Mouse (Mus musculus) kidney, adult 11 months (tissue): ENCODE results near the gene Gxylt2.

Source experiments
- DNase-seq: peaks from one replicate; pipeline ENCODE4 v3.0.0; 2022

Gxylt2 gene

GRCm38 (mm10) chr6:100704574-100705365 lies at the start of gene Gxylt2:
Gene Gxylt2 (plus strand): TSS chr6:100704734.
- DNase-seq = peak; percentile 7

- no peak for DNase-seq
Measured at GRCm38 (mm10) chr6:100660395-100660794, 44.1 kb upstream of the Gxylt2 start.

GRCm38 (mm10) chr6:100662224-100662623 lies 42.3 kb upstream of the Gxylt2 start:
- DNase-seq = no peak

- DNase-seq = no peak
Measured at GRCm38 (mm10) chr6:100667644-100668043, 36.9 kb upstream of the Gxylt2 start.

- no peak for DNase-seq
Measured at GRCm38 (mm10) chr6:100668858-100669257, 35.7 kb upstream of the Gxylt2 start.

- DNase-seq = peak; percentile 54
Measured at GRCm38 (mm10) chr6:100670370-100670841, 34.1 kb upstream of the Gxylt2 start.

- peak; percentile 80 for DNase-seq
Measured at GRCm38 (mm10) chr6:100670880-100671344, 33.6 kb upstream of the Gxylt2 start, which contains the start of gene Shq1. Gene Shq1 (minus strand): TSS chr6:100671157.

GRCm38 (mm10) chr6:100671401-100671800 lies 33.1 kb upstream of the Gxylt2 start:
- DNase-seq = no peak

- no peak for DNase-seq
Measured at GRCm38 (mm10) chr6:100674974-100675373, 29.6 kb upstream of the Gxylt2 start.

GRCm38 (mm10) chr6:100676461-100676860 lies 28.1 kb upstream of the Gxylt2 start:
- no peak for DNase-seq

GRCm38 (mm10) chr6:100678636-100679035 lies 25.9 kb upstream of the Gxylt2 start:
- DNase-seq = no peak

- DNase-seq = no peak
Measured at GRCm38 (mm10) chr6:100686341-100686740, 18.2 kb upstream of the Gxylt2 start.

GRCm38 (mm10) chr6:100699986-100700385 lies 4.5 kb upstream of the Gxylt2 start:
- no peak for DNase-seq

GRCm38 (mm10) chr6:100700774-100701173 lies 3.8 kb upstream of the Gxylt2 start:
- no peak for DNase-seq

- no peak for DNase-seq
Measured at GRCm38 (mm10) chr6:100704197-100704573, 349 bp upstream of the Gxylt2 start.

GRCm38 (mm10) chr6:100705366-100705811 lies 855 bp downstream of the Gxylt2 start:
- no peak for DNase-seq

GRCm38 (mm10) chr6:100706861-100707260 lies 2.3 kb downstream of the Gxylt2 start:
- DNase-seq = no peak

- peak; percentile 4 for DNase-seq
Measured at GRCm38 (mm10) chr6:100707557-100707956, 3.0 kb downstream of the Gxylt2 start.

GRCm38 (mm10) chr6:100708248-100708647 lies 3.7 kb downstream of the Gxylt2 start:
- DNase-seq = no peak

GRCm38 (mm10) chr6:100708996-100709395 lies 4.5 kb downstream of the Gxylt2 start:
- no peak for DNase-seq

- DNase-seq = peak; percentile 80
Measured at GRCm38 (mm10) chr6:100709483-100709882, 4.9 kb downstream of the Gxylt2 start.

GRCm38 (mm10) chr6:100710170-100710569 lies 5.6 kb downstream of the Gxylt2 start:
- no peak for DNase-seq

- DNase-seq = no peak
Measured at GRCm38 (mm10) chr6:100710866-100711265, 6.3 kb downstream of the Gxylt2 start.

- DNase-seq = no peak
Measured at GRCm38 (mm10) chr6:100715296-100715828, 10.8 kb downstream of the Gxylt2 start.
